Mouse (Mus musculus) monocyte, adult 5-6 weeks (primary cell): ENCODE measurements at regions not wholly inside any gene's neighbourhood (a gene's known extent, or its start where the extent isn't known, plus 50 kb on each side); places are given as distances from the start of the nearest gene placed in this dataset.

Experiments
- ATAC-seq: fragments of 153-309, 156-312 bp; replicated peaks from 2 replicates; pipeline ENCODE4 v1.8.0; 2017; ENCODE audit warnings: mild to moderate bottlenecking; ENCODE audit not compliant: low TSS enrichment, insufficient number of reproducible peaks, severe bottlenecking, poor library complexity, low FRiP score

DNA sequence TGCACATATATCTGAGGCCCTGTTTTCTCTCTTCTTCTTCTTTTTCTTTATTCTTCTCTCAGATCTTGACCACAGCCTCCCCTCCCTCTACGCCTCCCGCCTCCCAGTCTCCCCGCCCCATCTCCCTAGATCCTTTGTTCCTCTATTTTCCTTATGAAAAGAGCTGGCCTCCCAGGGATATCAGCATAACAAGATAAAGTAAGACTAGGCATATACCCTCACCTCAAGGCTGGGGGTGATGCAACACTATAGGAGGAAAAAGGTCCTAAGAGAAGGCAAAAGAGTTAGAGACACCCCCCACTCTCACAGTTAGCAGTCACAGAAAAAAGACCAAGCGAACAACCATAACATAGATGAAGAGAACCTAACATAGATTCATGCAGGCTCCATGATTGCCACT lies 57.5 kb upstream of the Pgrmc2 start:
- no peak for ATAC-seq

- ATAC-seq, result no peak
Observed at GRCm38 (mm10) chr3:41137931-41138330, 55.1 kb upstream of the Pgrmc2 start.

GRCm38 (mm10) chr3:41132889-41133288 lies 50.0 kb upstream of the Pgrmc2 start:
- ATAC-seq, result no peak
